Comparison of ENCODE assay signal across 10 mouse cellular contexts in genomic region chr3:149220304-149220951, GRCm38 (mm10).
DNase-seq lines count a peak whose midpoint lies in the region; ATAC-seq lines count a peak whose summit lies in the region.
"Had no signal": no experiment of that assay in that cellular context is flagged by ENCODE, and none has a peak within 500 bp of the region (broad histone marks: within the 10 kb centered on the region; RNA-seq: fewer than 3 reads in every experiment).

No protein-coding gene starts in this region.

- H3K27ac ChIP-seq in lung, embryonic 15.5 days: 0 out of 2 replicates have a peak overlapping the region, but pooled peaks have one; percentile 31
- peak overlapping the region; percentile 62; the same call in 1 of the 2 replicates for H3K27ac ChIP-seq in heart, embryonic 10.5 days

- H3K4me2 ChIP-seq in lung, embryonic 15.5 days: no peak overlapping the region

- no peak overlapping the region for H3K4me3 ChIP-seq in lung, embryonic 15.5 days
- H3K4me3 ChIP-seq in heart, embryonic 10.5 days: no peak overlapping the region
- H3K4me3 ChIP-seq: megakaryocyte, embryonic 14.5 days had no signal

- no peak for ATAC-seq in lung, embryonic 15.5 days (ENCODE audit: borderline replicate concordance, extremely low read depth, low FRiP score, low TSS enrichment)
- ATAC-seq in megakaryocyte, adult 5-6 weeks (ENCODE audit: poor library complexity, severe bottlenecking): no peak

- H3K9ac ChIP-seq in lung, embryonic 15.5 days: no peak overlapping the region

- DNase-seq in lung, postnatal 36 days: no peak
- no peak for DNase-seq in heart, embryonic 10.5 days (ENCODE audit: low spot score)
- peak; percentile 34 to 38 for DNase-seq in kidney, adult 8-10 months
- peak; percentile 35 for DNase-seq in retina, embryonic 14.5 days (ENCODE audit: low spot score)
- no peak for DNase-seq in frontal cortex, postnatal 14 days (ENCODE audit: low spot score in 2 of 2)
- no peak for DNase-seq in lung, postnatal 14 days
- DNase-seq: thymus, postnatal 25 days had no signal

- no peaks in the 10 kb centered on the region for H3K36me3 ChIP-seq in lung, embryonic 15.5 days
- H3K36me3 ChIP-seq in heart, embryonic 10.5 days: no peaks in the 10 kb centered on the region

- 49% methylated on average over 8 of the region's 8 CpGs for WGBS in lung, embryonic 15.5 days
- 58% methylated on average over 8 of the region's 8 CpGs for WGBS in heart, embryonic 10.5 days

- H3K27me3 ChIP-seq in lung, embryonic 15.5 days: no peaks in the 10 kb centered on the region
- H3K27me3 ChIP-seq in heart, embryonic 10.5 days (ENCODE audit: insufficient read depth, poor library complexity, severe bottlenecking): no peaks in the 10 kb centered on the region
- H3K27me3 ChIP-seq: megakaryocyte, embryonic 14.5 days had no signal

- H3K4me1 ChIP-seq in lung, embryonic 15.5 days: peaks cover 45% of the 10 kb centered on the region
- H3K4me1 ChIP-seq in heart, embryonic 10.5 days: peaks cover 16% of the 10 kb centered on the region; the same call in 1 of the 2 replicates
- H3K4me1 ChIP-seq: megakaryocyte, embryonic 14.5 days had no signal

- no peaks in the 10 kb centered on the region for H3K9me3 ChIP-seq in lung, embryonic 15.5 days
- H3K9me3 ChIP-seq in heart, embryonic 10.5 days: no peaks in the 10 kb centered on the region

Comparison
In these comparisons a context has a peak if more than half of its experiments do, and no peak if none do; other contexts are left out.
1. DNase-seq: peak in kidney, adult 8-10 months (2 of 2) and retina, embryonic 14.5 days (single experiment); none in lung, postnatal 36 days (single experiment), heart, embryonic 10.5 days (single experiment), frontal cortex, postnatal 14 days (0 of 2) and lung, postnatal 14 days (single experiment).